Mouse (Mus musculus) megakaryocyte, embryonic 14.5 days (primary cell): ENCODE measurements at regions not wholly inside any gene's neighbourhood (a gene's known extent, or its start where the extent isn't known, plus 50 kb on each side); places are given as distances from the start of the nearest gene placed in this dataset.

Source experiments
- H3K27me3 ChIP-seq: replicated peaks from 2 replicates; pipeline ENCODE3; 2012; ENCODE audit warnings: inconsistent platforms
- H3K36me3 ChIP-seq: replicated peaks from 2 replicates; pipeline ENCODE3; 2012; ENCODE audit warnings: low read length, inconsistent platforms, mixed read lengths
- H3K4me1 ChIP-seq: 2 replicates; pipeline ENCODE4 v1.6.1; 2012; ENCODE audit warnings: inconsistent platforms
- H3K4me3 ChIP-seq: replicated peaks from 2 replicates; pipeline ENCODE3; 2012; ENCODE audit warnings: moderate library complexity, mild to moderate bottlenecking, inconsistent platforms
- H3K9me3 ChIP-seq: 2 replicates; pipeline ENCODE4 v1.6.1; 2012; ENCODE audit warnings: inconsistent platforms
- FLI1 ChIP-seq: IDR thresholded peaks from 2 replicates; pipeline ENCODE4 v1.6.1; 2012; ENCODE audit warnings: low read length, inconsistent platforms, mixed read lengths
- GATA1 ChIP-seq: IDR thresholded peaks from 3 replicates; pipeline ENCODE4 v1.6.1; 2012; ENCODE audit warnings: mixed read lengths, low read length, inconsistent platforms, borderline replicate concordance

GRCm38 (mm10) chr5:119594541-119594940 is 75.9 kb upstream of the Tbx3 start:
- Histone ChIP-seq H3K4me1 (no peaks in the 10 kb centered on the region), H3K27me3 (no peaks in the 10 kb centered on the region), H3K36me3 (no peaks in the 10 kb centered on the region), H3K4me3 (no peak overlapping the region), H3K9me3 (no peaks in the 10 kb centered on the region)
- no peak for TF ChIP-seq FLI1
- TF ChIP-seq GATA1 = no peak

GRCm38 (mm10) chr5:119596295-119596993 is 74.0 kb upstream of the Tbx3 start:
- 0 out of 2 replicates have a peak, but pooled peaks cover 1% of the 10 kb centered on the region for H3K9me3 ChIP-seq

DNA sequence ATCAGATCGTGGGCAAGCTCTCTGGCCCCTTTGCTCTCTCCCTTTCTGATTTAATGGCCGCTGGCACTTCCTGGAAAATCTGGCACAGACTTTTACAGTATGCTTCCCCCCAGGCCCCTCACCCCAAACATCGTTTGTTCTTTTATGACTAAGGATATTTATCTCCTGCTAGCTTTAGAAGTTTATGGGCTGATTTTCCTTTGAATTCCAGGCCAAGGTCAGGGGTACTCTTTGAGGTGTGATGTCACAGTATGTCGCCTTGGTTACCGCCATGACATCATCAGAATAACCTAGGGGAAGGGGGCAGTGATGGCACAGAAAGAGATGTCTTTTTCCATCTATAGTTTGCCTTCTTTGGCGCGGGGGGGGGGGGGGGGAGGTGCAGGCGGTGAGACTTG is 73.5 kb upstream of the Tbx3 start:
- TF ChIP-seq FLI1 (no peak), GATA1 (no peak)
- Histone ChIP-seq H3K27me3 (no peaks in the 10 kb centered on the region), H3K4me3 (no peak overlapping the region), H3K9me3 (peaks cover 4% of the 10 kb centered on the region), H3K36me3 (no peaks in the 10 kb centered on the region), H3K4me1 (no peaks in the 10 kb centered on the region)

More at GRCm38 (mm10) chr5:119596295-119596993, 74.0 kb upstream of the Tbx3 start:
- Histone ChIP-seq H3K36me3 (no peaks in the 10 kb centered on the region), H3K27me3 (no peaks in the 10 kb centered on the region), H3K4me3 (no peak overlapping the region), H3K4me1 (no peaks in the 10 kb centered on the region)
- TF ChIP-seq GATA1 (no peak), FLI1 (no peak)

GRCm38 (mm10) chr5:119597530-119597929 is 72.9 kb upstream of the Tbx3 start:
- H3K4me1 ChIP-seq = no peaks in the 10 kb centered on the region
- no peaks in the 10 kb centered on the region for H3K27me3 ChIP-seq
- no peaks in the 10 kb centered on the region for H3K36me3 ChIP-seq
- H3K9me3 ChIP-seq = peaks cover 9% of the 10 kb centered on the region
- no peak overlapping the region for H3K4me3 ChIP-seq
- no peak for TF ChIP-seq GATA1
- TF ChIP-seq FLI1 = no peak

- Histone ChIP-seq H3K36me3 (no peaks in the 10 kb centered on the region), H3K4me3 (no peak overlapping the region), H3K27me3 (no peaks in the 10 kb centered on the region), H3K9me3 (peaks cover 16% of the 10 kb centered on the region), H3K4me1 (no peaks in the 10 kb centered on the region)
- TF ChIP-seq GATA1 = no peak
- TF ChIP-seq FLI1 = no peak
Measured at GRCm38 (mm10) chr5:119598166-119598565, 72.3 kb upstream of the Tbx3 start.

DNA sequence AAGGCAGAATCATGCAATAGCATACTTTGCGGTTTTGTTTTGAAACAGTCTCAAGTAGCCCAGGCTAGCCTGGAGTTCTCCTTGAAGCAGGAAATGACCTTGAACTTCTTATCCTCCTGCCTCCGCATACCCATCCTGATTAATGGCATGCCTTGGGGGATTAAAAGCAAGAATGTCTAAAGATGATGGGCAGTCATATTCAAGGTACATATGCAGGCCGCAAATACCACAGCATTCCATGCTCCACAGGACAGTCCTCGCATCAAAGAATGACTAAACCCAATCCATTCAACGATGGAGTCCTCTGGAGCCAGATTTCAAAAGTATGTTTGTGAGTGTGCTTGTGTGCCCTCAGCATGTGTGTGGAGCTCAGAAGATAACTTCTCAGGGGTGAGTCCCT is 69.1 kb upstream of the Tbx3 start:
- no peaks in the 10 kb centered on the region for H3K36me3 ChIP-seq
- H3K9me3 ChIP-seq = peaks cover 16% of the 10 kb centered on the region
- no peaks in the 10 kb centered on the region for H3K4me1 ChIP-seq
- H3K27me3 ChIP-seq = no peaks in the 10 kb centered on the region
- TF ChIP-seq GATA1 (no peak), FLI1 (no peak)
- H3K4me3 ChIP-seq = no peak overlapping the region

DNA sequence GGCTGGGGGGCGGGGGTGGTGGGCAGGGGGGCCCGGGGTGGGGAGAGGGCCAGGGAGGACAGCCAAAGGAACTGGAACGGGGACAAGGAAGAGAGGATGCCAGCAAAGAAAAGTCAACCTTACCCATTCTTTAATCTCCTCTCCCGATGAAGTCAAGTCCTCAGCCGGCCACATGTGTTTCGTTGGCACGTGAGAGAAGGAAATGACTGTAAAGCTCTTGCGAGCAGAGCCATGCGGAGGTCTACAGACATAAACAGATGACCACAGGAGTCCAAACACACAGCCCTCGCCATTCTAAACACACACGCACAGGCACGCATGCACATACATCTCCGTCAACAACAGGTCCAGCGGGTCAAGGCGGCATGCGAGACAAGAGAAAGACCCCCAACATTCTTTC is 68.5 kb upstream of the Tbx3 start:
- no peak for TF ChIP-seq GATA1
- TF ChIP-seq FLI1 = no peak

GRCm38 (mm10) chr5:119605444-119605843 is 65.0 kb upstream of the Tbx3 start:
- Histone ChIP-seq H3K4me3 (no peak overlapping the region), H3K9me3 (peaks cover 16% of the 10 kb centered on the region), H3K4me1 (no peaks in the 10 kb centered on the region), H3K27me3 (no peaks in the 10 kb centered on the region), H3K36me3 (no peaks in the 10 kb centered on the region)
- TF ChIP-seq FLI1 (no peak), GATA1 (no peak)

More for the DNA sequence above, 68.5 kb upstream of the Tbx3 start:
- Histone ChIP-seq H3K27me3 (no peaks in the 10 kb centered on the region), H3K4me1 (no peaks in the 10 kb centered on the region), H3K4me3 (no peak overlapping the region), H3K36me3 (no peaks in the 10 kb centered on the region), H3K9me3 (peaks cover 16% of the 10 kb centered on the region)

DNA sequence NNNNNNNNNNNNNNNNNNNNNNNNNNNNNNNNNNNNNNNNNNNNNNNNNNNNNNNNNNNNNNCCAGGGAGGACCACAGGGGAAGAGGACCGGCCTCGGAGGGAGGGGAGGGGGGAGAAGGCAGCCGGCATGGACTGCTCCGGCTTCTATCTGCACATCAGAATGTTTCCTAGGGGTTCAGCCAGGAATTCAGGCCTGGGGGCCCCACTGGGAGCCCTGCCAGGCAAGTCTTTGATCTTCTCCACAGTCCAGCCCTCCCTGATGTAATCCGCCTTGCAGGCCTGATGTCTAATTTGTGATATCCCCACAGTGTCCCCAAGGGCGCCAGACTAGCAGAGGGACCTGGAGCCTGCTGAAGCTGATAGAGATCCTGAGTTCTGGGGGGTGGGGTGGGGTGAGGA is 57.1 kb upstream of the Tbx3 start:
- Histone ChIP-seq H3K9me3 (no peaks in the 10 kb centered on the region), H3K27me3 (no peaks in the 10 kb centered on the region), H3K4me1 (no peaks in the 10 kb centered on the region), H3K4me3 (no peak overlapping the region), H3K36me3 (no peaks in the 10 kb centered on the region)
- TF ChIP-seq GATA1 (no peak), FLI1 (no peak)

DNA sequence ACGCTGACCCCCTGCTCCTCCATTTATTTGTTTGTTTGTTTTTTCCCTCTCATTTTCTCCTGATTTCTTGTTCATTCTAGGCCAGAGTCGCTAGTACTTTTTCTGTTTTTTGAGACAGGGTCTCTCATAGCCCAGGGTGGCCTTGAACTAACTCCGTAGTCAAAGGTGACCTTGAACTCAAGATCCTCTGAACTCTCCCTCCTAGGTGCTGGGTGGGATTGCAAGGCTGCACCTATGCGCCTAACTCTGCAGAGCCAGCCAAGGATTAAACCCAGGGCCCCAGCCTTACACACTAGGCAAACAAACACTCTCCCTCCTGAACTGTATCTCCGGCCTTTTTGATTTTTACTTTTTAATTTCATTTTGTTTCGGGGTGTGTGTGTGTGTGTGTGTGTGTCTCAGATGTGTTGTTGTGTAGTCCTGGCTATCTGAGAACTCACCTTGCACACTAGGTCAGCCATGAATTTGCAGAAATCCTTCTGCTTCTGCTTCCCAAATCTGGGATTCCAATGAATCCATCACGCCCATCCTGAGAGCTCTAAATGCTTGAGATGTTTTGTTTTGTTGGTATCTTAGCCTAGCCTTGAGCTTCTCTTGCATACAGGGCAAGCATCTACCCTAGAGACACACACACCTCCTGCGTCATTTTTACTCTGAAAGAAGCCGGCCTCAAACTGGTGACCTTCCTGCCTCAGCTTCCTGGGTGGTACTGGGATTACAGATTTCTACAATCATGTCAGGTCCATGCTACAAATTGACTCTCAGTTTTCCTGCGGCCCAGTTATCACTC is 56.3 kb upstream of the Tbx3 start:
- no peak overlapping the region for H3K4me3 ChIP-seq
- H3K36me3 ChIP-seq = no peaks in the 10 kb centered on the region
- no peaks in the 10 kb centered on the region for H3K9me3 ChIP-seq
- TF ChIP-seq FLI1 = no peak
- no peak for TF ChIP-seq GATA1
- H3K4me1 ChIP-seq = no peaks in the 10 kb centered on the region
- no peaks in the 10 kb centered on the region for H3K27me3 ChIP-seq
